Mouse (Mus musculus): Measurements from ENCODE around the gene Scgb1c1. TPM values are rescaled to one million over a fixed set of nuclear protein-coding genes. Genes with fewer than 3 reads are reported as not detected.

Gene Scgb1c1
- not detected for total RNA-seq (2021)

GRCm38 (mm10) chr7:140844905-140845665 is at the start of gene Scgb1c1:
Gene Scgb1c1 (plus strand): TSS chr7:140845547.
- peak; percentile 87 to 91 for DNase-seq

DNA sequence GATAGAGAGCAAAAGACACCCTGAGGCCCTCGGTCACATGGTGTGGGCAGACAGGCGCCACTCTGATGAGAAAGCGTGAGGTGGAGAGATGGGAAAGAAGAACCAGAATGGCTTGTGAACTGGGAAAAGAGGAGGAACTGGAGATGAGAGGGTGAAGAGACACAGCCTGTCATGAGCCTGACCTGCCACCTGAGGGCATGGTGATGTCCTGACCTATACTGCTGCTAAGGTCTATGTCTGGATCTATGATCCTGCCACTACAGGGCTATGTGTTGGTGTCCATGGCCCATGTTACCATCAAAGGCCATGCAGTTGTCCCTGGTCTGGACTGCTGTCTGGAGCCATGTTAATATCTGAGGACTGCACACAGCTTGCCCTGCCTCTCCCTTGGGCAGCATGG is 47.7 kb upstream of the Scgb1c1 start:
- no peak for DNase-seq

DNA sequence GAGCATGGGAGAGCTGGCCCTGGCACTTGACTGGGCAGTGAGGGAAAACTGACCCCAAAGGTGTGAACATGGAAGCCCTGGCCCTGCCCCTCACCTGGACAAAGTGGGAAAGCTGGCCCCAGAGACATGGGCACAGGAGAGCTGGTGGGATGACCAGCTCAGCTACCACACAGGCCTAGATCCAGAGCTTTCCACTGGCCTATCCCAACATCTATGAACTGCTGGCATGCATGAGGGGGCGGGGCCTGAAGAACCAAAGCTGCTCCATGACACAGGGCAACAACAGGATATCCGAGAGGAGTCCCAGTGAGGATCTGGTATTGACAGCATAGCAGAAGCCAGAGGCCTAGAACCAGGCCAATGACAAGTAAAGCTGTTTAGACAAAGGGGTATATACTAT is 47.1 kb upstream of the Scgb1c1 start:
- DNase-seq = no peak

GRCm38 (mm10) chr7:140802629-140803028 is 42.7 kb upstream of the Scgb1c1 start:
- no peak for DNase-seq

GRCm38 (mm10) chr7:140805704-140806103 is 39.6 kb upstream of the Scgb1c1 start:
- DNase-seq = peak; percentile 30 to 43

DNA sequence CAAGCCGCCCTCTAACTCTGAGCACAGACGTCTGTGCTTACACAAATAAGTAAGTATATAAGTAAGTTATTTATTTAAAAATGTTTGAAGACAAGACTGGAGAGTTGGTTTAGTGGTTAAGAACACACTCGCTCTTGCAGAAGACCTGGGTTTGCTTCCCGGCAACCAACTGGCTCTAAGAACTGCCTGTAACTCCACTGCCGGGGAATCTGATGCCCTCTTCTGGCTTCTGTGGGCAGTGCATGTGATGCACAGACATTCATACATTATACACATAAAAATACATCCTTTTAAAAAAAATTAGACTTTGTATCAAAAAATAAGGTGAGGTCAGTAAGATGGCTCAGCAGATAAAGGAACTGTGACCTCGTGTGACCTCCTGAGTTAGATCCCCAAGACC is 34.9 kb upstream of the Scgb1c1 start:
- DNase-seq = no peak

GRCm38 (mm10) chr7:140811714-140812113 is 33.6 kb upstream of the Scgb1c1 start:
- DNase-seq = peak in 1 of 2 experiments; percentile 35

DNA sequence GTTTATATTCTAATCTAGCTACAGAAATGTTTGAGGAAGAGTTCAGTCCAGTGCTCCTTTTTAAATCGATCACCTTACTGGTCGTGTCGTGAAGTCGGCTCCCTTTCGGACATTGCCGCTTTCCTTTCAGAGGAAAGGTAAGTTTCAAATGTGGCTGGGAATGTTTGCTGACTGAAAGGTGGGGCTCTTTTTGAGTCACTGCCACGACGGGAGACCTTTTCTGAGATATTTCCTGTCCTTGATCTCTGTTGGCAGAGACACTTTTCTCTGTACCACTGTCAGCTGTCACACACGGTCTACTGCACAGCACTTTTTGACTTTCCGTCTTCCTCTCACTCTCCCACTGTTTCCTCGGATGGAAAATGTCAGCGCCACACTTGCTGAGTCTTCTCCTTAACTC is 32.5 kb upstream of the Scgb1c1 start:
- no peak for DNase-seq

DNA sequence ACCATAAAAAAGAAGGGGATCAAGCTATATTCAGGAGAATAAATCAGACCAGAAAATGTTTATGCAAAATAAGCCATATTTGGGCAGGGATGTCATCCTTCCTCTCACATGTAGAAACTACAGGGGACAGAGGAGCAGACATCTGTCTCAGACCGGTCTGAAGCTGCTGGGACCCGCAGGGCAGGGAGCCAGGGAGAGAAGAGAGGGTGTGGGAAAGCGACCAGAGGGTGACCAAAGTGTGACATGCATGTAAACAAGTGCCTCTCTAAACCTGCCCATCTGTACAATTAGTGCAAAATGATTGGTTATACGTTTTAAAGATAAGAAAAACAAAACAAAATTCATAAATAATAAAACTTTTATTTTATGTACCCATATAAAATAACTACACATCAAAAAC is 25.2 kb upstream of the Scgb1c1 start:
- no peak for DNase-seq

- no peak for DNase-seq
Observed at GRCm38 (mm10) chr7:140821305-140821652, 24.1 kb upstream of the Scgb1c1 start.

- DNase-seq = peak in 1 of 2 experiments; percentile 36
Observed at GRCm38 (mm10) chr7:140821653-140822329, 23.6 kb upstream of the Scgb1c1 start, which contains the start of gene Zfp941. Gene Zfp941 (minus strand): TSS chr7:140822178.

- no peak for DNase-seq
Observed at GRCm38 (mm10) chr7:140822731-140823130, 22.6 kb upstream of the Scgb1c1 start.

GRCm38 (mm10) chr7:140828171-140828881 is 17.0 kb upstream of the Scgb1c1 start:
- DNase-seq = peak; percentile 45 to 57

- no peak for DNase-seq
Observed at GRCm38 (mm10) chr7:140831447-140831846, 13.9 kb upstream of the Scgb1c1 start.

GRCm38 (mm10) chr7:140833341-140833740 is 12.0 kb upstream of the Scgb1c1 start:
- DNase-seq = no peak

DNA sequence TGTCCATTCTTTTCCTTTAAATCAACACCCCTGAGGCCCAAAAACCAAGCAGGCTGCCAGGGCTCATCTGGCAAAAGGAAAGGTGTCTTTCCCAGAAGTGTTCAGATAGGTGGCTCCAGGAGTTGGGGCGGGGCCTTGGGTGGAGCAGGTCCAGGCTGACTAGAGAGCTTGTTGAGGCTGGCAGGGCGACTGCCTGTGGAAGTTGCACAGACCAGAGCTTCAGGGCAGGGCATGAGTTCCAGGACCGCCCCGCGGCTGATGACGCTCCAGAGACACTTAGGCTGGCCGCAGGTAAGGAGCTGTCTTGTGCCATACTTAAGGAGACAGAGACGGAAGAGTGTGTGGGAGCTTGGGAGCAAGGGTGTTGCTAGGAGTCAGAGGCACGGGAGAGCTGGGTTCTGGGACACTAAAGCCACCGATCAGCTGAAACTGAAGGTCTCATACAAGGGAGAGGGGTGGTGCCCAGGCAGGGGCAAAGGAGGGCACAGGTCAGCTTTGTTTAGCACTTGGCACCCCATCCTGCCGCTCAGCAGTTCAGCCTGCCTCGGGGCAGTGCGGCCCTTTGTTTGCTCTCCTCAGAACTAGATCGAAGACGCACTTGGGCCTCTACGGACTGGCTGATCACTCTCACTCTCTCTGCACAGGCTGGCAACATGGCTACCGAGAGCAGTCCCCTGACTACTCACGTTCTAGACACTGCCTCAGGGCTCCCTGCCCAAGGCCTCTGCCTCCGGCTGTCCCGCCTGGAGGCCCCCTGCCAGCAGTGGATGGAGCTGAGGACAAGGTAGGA is 10.2 kb upstream of the Scgb1c1 start, which contains the start of gene Urah:
TSS of gene Urah (plus strand) at position 51 of the 790 bp plus-strand sequence.
- DNase-seq = no peak

DNA sequence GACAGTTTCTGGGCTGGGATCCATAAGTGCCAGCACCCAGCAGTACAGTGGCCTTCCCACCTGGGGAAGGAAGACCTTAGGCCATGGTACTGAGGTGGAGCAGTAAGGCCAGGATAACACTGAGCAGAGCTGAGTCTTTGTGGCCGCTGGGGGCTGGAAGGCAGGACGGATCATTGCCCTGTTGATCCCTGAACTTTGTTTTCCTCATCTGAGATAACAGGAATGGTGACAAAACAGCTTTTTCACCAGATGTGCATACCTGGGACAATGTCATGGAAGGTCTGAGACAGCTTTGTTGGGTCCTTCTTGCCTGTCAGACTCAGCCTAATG is 9.6 kb upstream of the Scgb1c1 start:
- no peak for DNase-seq

- peak; percentile 48 to 57 for DNase-seq
Observed at GRCm38 (mm10) chr7:140836243-140837115, 8.9 kb upstream of the Scgb1c1 start.

DNA sequence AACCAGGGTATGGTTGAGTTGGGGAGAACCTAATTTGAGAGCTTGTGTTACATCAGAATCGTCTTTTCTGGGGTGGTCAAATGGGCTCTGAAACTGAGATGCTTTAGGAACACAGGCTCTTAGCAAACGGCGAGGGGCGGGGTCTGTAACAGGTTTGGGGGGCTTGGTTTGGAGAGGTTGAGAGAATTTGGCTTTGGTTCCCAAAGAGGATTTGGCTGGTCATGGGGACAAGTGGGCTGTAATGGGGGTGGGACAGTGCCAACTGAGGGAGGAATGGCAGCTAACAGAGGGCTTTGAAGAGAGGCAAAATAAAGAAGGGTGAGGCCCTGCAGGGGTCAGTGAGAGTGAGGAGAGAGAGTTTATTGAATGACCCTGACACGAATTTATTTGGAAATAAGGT is 5.8 kb upstream of the Scgb1c1 start:
- no peak for DNase-seq

- no peak for DNase-seq
Observed at GRCm38 (mm10) chr7:140840750-140841735, 4.3 kb upstream of the Scgb1c1 start.

All from layer of hippocampus, postnatal 36 days (tissue).